Mouse (Mus musculus) megakaryocyte-erythroid progenitor cell, adult 5-6 weeks (primary cell): ENCODE data around the gene Myt1l. TPM values are rescaled to one million over a fixed set of nuclear protein-coding genes. Genes with fewer than 3 reads are reported as not detected.

ENCODE experiments used
- ATAC-seq: replicated peaks from 2 replicates; pipeline ENCODE4 v1.8.0; 2016; ENCODE audit warnings: mild to moderate bottlenecking, inconsistent platforms; ENCODE audit not compliant: severe bottlenecking, poor library complexity, low FRiP score, low TSS enrichment
- total RNA-seq, 2 experiments: library from RNA; stranded (forward) in 1 of 2; stranded (reverse) in 1 of 2; fragments of 200-1000, 215-1000 nt in 1 of 2; fragments of >200 nt in 1 of 2; fragmentation: Nextera tagmentation in 1 of 2; gene quantifications; 2 replicates each; pipeline ENCODE4 v1.2.3; 2014 to 2017

Gene Myt1l
- total RNA-seq, 2 experiments from 2014 or later: 0.89 TPM; not detected in 1

- ATAC-seq: no peak
These were observed 115.9 kb downstream of the Myt1l start for GRCm38 (mm10) chr12:29644091-29644490.

- no peak for ATAC-seq
These were observed 116.5 kb downstream of the Myt1l start for GRCm38 (mm10) chr12:29644721-29645120.

- no peak for ATAC-seq
These were observed 121.4 kb downstream of the Myt1l start for GRCm38 (mm10) chr12:29649510-29650152.

GRCm38 (mm10) chr12:29652516-29652915, 124.3 kb downstream of the Myt1l start:
- ATAC-seq: no peak

GRCm38 (mm10) chr12:29655197-29655632, 127.0 kb downstream of the Myt1l start:
- no peak for ATAC-seq

- no peak for ATAC-seq
These were observed 127.5 kb downstream of the Myt1l start for GRCm38 (mm10) chr12:29655673-29656072.

- ATAC-seq: no peak
These were observed 128.9 kb downstream of the Myt1l start for GRCm38 (mm10) chr12:29657061-29657460.

GRCm38 (mm10) chr12:29657870-29658269, 129.7 kb downstream of the Myt1l start:
- ATAC-seq: no peak

GRCm38 (mm10) chr12:29671984-29672383, 143.8 kb downstream of the Myt1l start:
- ATAC-seq: no peak

- ATAC-seq: no peak
These were observed 147.6 kb downstream of the Myt1l start for GRCm38 (mm10) chr12:29675594-29676362.

GRCm38 (mm10) chr12:29682384-29682783, 154.2 kb downstream of the Myt1l start:
- no peak for ATAC-seq

- no peak for ATAC-seq
These were observed 154.8 kb downstream of the Myt1l start for GRCm38 (mm10) chr12:29682946-29683345.

- ATAC-seq: no peak
These were observed 158.1 kb downstream of the Myt1l start for GRCm38 (mm10) chr12:29686241-29686640.

GRCm38 (mm10) chr12:29691566-29691965, 163.4 kb downstream of the Myt1l start:
- ATAC-seq: no peak

GRCm38 (mm10) chr12:29695194-29695593, 167.0 kb downstream of the Myt1l start:
- no peak for ATAC-seq

GRCm38 (mm10) chr12:29697526-29698500, 169.6 kb downstream of the Myt1l start:
- no peak for ATAC-seq

GRCm38 (mm10) chr12:29698541-29698940, 170.4 kb downstream of the Myt1l start:
- ATAC-seq: no peak

- no peak for ATAC-seq
These were observed 170.8 kb downstream of the Myt1l start for GRCm38 (mm10) chr12:29698976-29699375.

GRCm38 (mm10) chr12:29699386-29699785, 171.2 kb downstream of the Myt1l start:
- ATAC-seq: no peak

- no peak for ATAC-seq
These were observed 171.8 kb downstream of the Myt1l start for GRCm38 (mm10) chr12:29700026-29700425.
